Mouse (Mus musculus): ENCODE data around the gene Pdk4.

Gene Pdk4

GRCm38 (mm10) chr6:5495961-5496853, at the start of gene Pdk4:
Pdk4 (minus strand) TSS chr6:5496309.
- DNase-seq = peak; percentile 15

GRCm38 (mm10) chr6:5537855-5538365, 41.8 kb upstream of the Pdk4 start:
- no peak for DNase-seq

GRCm38 (mm10) chr6:5535754-5536153, 39.6 kb upstream of the Pdk4 start:
- DNase-seq = no peak

- no peak for DNase-seq
Measured at GRCm38 (mm10) chr6:5517091-5517490, 21.0 kb upstream of the Pdk4 start.

GRCm38 (mm10) chr6:5509757-5510156, 13.6 kb upstream of the Pdk4 start:
- DNase-seq = peak; percentile 11

- DNase-seq = no peak
Measured at GRCm38 (mm10) chr6:5509303-5509702, 13.2 kb upstream of the Pdk4 start.

- DNase-seq = no peak
Measured at GRCm38 (mm10) chr6:5507821-5508220, 11.7 kb upstream of the Pdk4 start.

GRCm38 (mm10) chr6:5506271-5506670, 10.2 kb upstream of the Pdk4 start:
- no peak for DNase-seq

GRCm38 (mm10) chr6:5502810-5503209, 6.7 kb upstream of the Pdk4 start:
- no peak for DNase-seq

GRCm38 (mm10) chr6:5501551-5501950, 5.4 kb upstream of the Pdk4 start:
- no peak for DNase-seq

GRCm38 (mm10) chr6:5498740-5499139, 2.6 kb upstream of the Pdk4 start:
- no peak for DNase-seq

- DNase-seq = no peak
Measured at GRCm38 (mm10) chr6:5496854-5497235, 736 bp upstream of the Pdk4 start.

- no peak for DNase-seq
Measured at GRCm38 (mm10) chr6:5485028-5485427, 11.1 kb downstream of the Pdk4 start.

GRCm38 (mm10) chr6:5482270-5482783, 13.8 kb downstream of the Pdk4 start:
- DNase-seq = no peak

- no peak for DNase-seq
Measured at GRCm38 (mm10) chr6:5481066-5481465, 15.0 kb downstream of the Pdk4 start.

GRCm38 (mm10) chr6:5474021-5474420, 22.1 kb downstream of the Pdk4 start:
- no peak for DNase-seq

GRCm38 (mm10) chr6:5472692-5473091, 23.4 kb downstream of the Pdk4 start:
- DNase-seq = no peak

GRCm38 (mm10) chr6:5470480-5471318, 25.4 kb downstream of the Pdk4 start:
- no peak for DNase-seq

GRCm38 (mm10) chr6:5455836-5456235, 40.3 kb downstream of the Pdk4 start:
- no peak for DNase-seq

- no peak for DNase-seq
Measured at GRCm38 (mm10) chr6:5449878-5450277, 46.2 kb downstream of the Pdk4 start.

GRCm38 (mm10) chr6:5448396-5448795, 47.7 kb downstream of the Pdk4 start:
- DNase-seq = no peak

GRCm38 (mm10) chr6:5447546-5447945, 48.6 kb downstream of the Pdk4 start:
- DNase-seq = no peak

- DNase-seq = no peak
Measured at GRCm38 (mm10) chr6:5447013-5447412, 49.1 kb downstream of the Pdk4 start.

All from thymus, postnatal 4 days (tissue).